Mouse (Mus musculus): ENCODE measurements at regions not wholly inside any gene's neighbourhood (a gene's known extent, or its start where the extent isn't known, plus 50 kb on each side); places are given as distances from the start of the nearest gene placed in this dataset.

GRCm38 (mm10) chr3:133626442-133626841 is 81.5 kb upstream of the Tet2 start:
- DNase-seq (ENCODE audit: extremely low spot score in 1 of 2, low spot score in 2 of 2) = peak in 1 of 2 experiments; percentile 11
- no peak for TF ChIP-seq CTCF (IDR thresholded peaks at IDR 0.05)
- intact Hi-C loops (cut with DNase I) = loop anchor here (5.0 kb wide), 1 partner anchor 84 kb away; no protein-coding TSS in a partner anchor
- Histone ChIP-seq H3K27ac (no peak overlapping the region), H3K4me3 (no peak overlapping the region)

DNA sequence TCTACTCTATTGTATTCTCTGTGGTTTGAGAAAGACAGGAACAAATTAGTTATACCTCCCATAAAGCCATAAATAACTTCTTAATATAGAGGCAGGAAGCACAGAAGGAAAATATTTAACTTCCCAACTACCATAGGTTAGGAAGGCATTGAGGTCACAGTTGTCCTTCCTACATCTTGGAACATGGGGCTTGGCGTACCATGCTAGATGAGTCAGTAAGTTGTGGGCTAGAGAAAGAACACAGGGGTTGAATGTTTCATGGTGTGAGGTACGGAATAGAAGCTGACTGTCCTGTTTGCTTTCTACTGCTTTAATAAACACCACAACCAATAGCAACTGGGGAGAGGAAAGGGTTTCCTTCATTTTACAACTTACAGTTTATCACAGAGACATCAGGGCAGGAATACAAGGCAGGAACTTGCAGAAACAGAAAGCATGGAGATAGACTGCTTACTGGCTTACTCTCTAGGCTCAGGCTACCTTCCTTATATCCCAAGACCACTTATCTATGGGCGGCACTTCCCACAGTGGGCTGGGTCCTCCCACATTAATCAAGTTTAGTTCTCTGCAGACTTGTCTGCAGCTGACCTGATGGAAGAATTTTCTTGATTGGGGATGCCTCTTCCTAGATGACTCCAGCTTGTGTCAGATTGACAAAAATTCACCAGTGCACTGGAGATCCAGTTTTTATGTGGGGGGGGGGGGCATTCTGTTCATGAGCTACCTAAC is 82.3 kb upstream of the Tet2 start:
- TF ChIP-seq CTCF (IDR thresholded peaks at IDR 0.05) = no peak
- intact Hi-C loops (cut with DNase I) = loop anchor here (5.0 kb wide), 1 partner anchor 85 kb away; no protein-coding TSS in a partner anchor
- DNase-seq (ENCODE audit: extremely low spot score in 1 of 2, low spot score in 2 of 2) = no peak
- no peak overlapping the region for H3K27ac ChIP-seq
- no peak overlapping the region for H3K4me3 ChIP-seq

GRCm38 (mm10) chr3:133634306-133634705 is 89.4 kb upstream of the Tet2 start:
- TF ChIP-seq CTCF (IDR thresholded peaks at IDR 0.05) = no peak
- intact Hi-C loops (cut with DNase I) = no loop called here
- no peak for DNase-seq (ENCODE audit: extremely low spot score in 1 of 2, low spot score in 2 of 2)
- Histone ChIP-seq H3K4me3 (no peak overlapping the region), H3K27ac (no peak overlapping the region)

GRCm38 (mm10) chr3:133645604-133646003 is 100.7 kb upstream of the Tet2 start:
- no peak for DNase-seq (ENCODE audit: extremely low spot score in 1 of 2, low spot score in 2 of 2)
- Histone ChIP-seq H3K27ac (no peak overlapping the region), H3K4me3 (no peak overlapping the region)
- TF ChIP-seq CTCF (IDR thresholded peaks at IDR 0.05) = no peak
- intact Hi-C loops (cut with DNase I) = no loop called here

DNA sequence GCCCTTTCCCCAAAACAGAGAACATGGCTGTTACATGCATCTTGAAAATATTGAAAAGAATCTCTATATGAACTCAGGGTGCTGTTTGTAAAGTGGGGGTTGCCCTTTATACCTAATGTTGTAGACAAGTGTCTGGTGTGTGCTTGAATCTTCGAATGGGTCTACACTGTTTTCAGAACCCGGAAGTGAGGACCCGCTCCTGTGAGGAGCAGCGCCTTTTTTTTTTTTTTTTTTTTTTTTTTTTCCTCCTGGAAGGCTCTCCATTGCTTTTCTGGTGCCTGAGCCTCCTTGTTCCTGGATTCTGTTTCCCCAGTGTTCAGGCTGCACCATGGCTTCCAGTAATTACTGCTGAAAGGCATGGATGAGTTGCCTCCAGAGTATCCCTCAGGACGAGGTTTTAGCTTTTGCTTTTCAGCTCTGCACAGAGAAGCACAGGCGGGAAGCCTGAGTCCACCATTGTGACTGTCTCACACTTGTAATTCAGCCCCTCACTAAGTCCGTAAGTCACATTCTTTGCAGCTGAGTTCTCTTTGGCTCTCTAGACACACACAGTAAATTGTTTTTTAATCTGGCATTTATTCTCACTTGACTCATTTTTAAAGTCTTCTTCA is 101.6 kb upstream of the Tet2 start:
- Histone ChIP-seq H3K27ac (no peak overlapping the region), H3K4me3 (no peak overlapping the region)
- DNase-seq (ENCODE audit: extremely low spot score in 1 of 2, low spot score in 2 of 2) = no peak
- intact Hi-C loops (cut with DNase I) = no loop called here
- TF ChIP-seq CTCF (IDR thresholded peaks at IDR 0.05) = no peak

DNA sequence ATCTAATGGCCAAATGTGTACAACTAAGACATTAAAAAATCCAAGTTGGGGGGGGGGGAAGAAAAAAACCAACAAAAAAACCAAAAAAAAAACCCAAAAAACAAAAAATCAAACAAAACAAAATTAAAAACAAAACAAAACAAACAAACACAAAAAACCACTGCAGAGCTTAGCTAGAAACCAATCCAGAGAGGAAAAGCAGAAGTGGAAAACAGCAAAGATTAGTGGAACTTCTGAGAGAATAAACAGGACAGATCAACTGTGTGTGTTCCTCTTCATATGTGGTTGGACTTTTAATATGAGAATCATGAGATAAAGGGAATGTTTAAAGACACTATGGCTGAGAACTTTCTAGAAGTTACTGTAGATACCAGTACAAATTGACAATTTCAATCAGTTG is 105.1 kb upstream of the Tet2 start:
- no peak for DNase-seq (ENCODE audit: extremely low spot score in 1 of 2, low spot score in 2 of 2)
- Histone ChIP-seq H3K27ac (no peak overlapping the region), H3K4me3 (no peak overlapping the region)
- intact Hi-C loops (cut with DNase I) = no loop called here
- TF ChIP-seq CTCF (IDR thresholded peaks at IDR 0.05) = no peak

- intact Hi-C loops (cut with DNase I) = no loop called here
- Histone ChIP-seq H3K27ac (no peak overlapping the region), H3K4me3 (no peak overlapping the region)
- no peak for TF ChIP-seq CTCF (IDR thresholded peaks at IDR 0.05)
- no peak for DNase-seq (ENCODE audit: extremely low spot score in 1 of 2, low spot score in 2 of 2)
These were observed 107.1 kb upstream of the Tet2 start for GRCm38 (mm10) chr3:133651996-133652395.

DNA sequence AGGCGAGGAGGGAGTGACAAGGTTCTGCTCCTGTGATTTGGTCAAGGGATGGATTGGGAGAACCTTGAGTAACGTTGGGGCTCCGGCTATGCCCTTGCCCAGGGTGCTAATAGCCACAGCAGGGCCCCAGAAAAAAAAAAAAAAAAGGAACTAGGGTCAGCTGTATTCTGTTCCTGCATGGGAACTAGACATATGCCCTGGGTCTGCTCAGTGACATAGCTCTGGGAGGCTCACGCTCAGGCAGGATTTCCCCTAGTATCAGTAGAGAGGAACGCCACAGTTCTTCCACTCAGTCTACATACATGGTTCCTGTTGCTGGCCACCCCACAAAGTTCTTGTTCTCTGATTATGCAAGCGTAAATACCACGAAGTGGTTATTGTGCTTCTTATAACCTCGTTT is 114.8 kb upstream of the Tet2 start:
- no peak for TF ChIP-seq CTCF (IDR thresholded peaks at IDR 0.05)
- DNase-seq (ENCODE audit: extremely low spot score in 1 of 2, low spot score in 2 of 2) = no peak
- Histone ChIP-seq H3K4me3 (no peak overlapping the region), H3K27ac (no peak overlapping the region)
- intact Hi-C loops (cut with DNase I) = no loop called here

DNA sequence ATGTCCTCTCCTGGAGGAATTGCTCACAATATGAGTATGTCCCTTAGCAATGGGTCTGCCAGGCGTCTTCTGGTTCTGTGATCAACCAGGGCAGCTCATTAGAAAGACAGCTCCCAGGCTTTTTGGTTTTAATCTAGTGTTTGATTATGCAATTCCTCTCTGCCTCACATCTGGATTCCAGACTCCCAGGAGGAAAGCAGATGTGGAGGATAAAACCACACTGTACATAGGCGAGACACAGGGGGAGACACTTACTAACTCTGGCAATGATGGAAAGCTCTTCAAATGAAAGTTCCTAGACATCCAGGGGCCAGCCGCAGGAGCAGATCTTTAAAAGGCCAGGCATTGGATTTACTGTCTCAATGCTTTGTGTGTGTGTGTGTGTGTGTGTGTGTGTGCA is 116.4 kb upstream of the Tet2 start:
- no peak overlapping the region for H3K4me3 ChIP-seq
- TF ChIP-seq CTCF (IDR thresholded peaks at IDR 0.05) = no peak
- intact Hi-C loops (cut with DNase I) = no loop called here

GRCm38 (mm10) chr3:133664914-133665313 is 120.0 kb upstream of the Tet2 start:
- no peak for DNase-seq (ENCODE audit: extremely low spot score in 1 of 2, low spot score in 2 of 2)
- intact Hi-C loops (cut with DNase I) = no loop called here

More for the DNA sequence above, 116.4 kb upstream of the Tet2 start:
- no peak for DNase-seq (ENCODE audit: extremely low spot score in 1 of 2, low spot score in 2 of 2)
- H3K27ac ChIP-seq = no peak overlapping the region

GRCm38 (mm10) chr3:133665425-133666317 is 120.7 kb upstream of the Tet2 start:
- DNase-seq (ENCODE audit: extremely low spot score in 1 of 2, low spot score in 2 of 2) = no peak
- Histone ChIP-seq H3K27ac (no peak overlapping the region), H3K4me3 (no peak overlapping the region)
- intact Hi-C loops (cut with DNase I) = no loop called here
- TF ChIP-seq CTCF (IDR thresholded peaks at IDR 0.05) = no peak

More at GRCm38 (mm10) chr3:133664914-133665313, 120.0 kb upstream of the Tet2 start:
- Histone ChIP-seq H3K4me3 (no peak overlapping the region), H3K27ac (no peak overlapping the region)
- no peak for TF ChIP-seq CTCF (IDR thresholded peaks at IDR 0.05)
